Mouse (Mus musculus): ENCODE results near the gene Cst8. TPM values are rescaled to one million over a fixed set of nuclear protein-coding genes. Genes with fewer than 3 reads are reported as not detected.

Cst8 gene
- polyA plus RNA-seq, 1 experiment from 2014 or later, result not detected

DNA sequence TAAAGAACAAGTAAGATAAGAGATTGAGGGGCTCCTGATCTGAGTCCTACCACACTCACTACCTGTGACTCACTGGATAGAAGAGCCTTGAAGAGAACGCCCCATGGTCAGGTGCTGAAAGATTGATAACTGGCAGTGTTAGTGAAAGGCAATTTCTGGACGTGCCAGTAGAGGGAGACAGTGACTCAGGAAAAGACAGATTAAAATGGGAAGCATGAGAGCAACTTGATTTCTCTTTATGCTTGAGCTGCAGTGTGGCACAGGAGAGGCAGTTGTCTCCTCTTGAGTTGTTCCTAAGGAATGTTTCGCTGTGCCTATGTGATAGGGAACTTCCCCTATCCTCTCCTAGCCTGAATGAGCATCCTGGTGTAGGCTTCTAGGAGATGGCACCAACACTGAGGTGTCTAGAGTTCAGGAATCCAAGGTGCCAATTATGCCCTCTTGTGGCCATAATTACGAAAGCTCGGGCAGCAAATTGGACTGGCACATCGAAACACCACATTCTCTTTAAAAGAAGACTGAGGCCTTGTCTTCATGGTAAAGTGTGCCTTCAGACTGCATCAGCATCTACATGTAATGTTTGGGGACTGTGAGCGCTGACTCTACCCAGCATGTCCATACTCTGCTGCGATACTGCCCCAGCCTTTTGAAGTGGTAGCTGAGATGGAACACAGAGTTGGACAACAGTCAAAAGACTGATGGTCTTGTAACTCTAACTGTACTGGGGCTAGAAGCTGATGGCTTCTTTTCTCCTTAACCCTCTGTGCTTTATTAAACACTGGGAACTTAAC is 52.7 kb downstream of the Cst8 start:
- DNase-seq (ENCODE audit: low spot score), result peak; percentile 73
- no peaks in the 10 kb centered on the region for H3K9me3 ChIP-seq (replicated peaks; ENCODE audit: control insufficient read depth, low read length)
- ATAC-seq (replicated peaks; ENCODE audit: insufficient number of reproducible peaks, low FRiP score, low TSS enrichment, low read depth), result peak; percentile 72; the same call in 1 of the 2 replicates
- no peak overlapping the region for H3K4me2 ChIP-seq (ENCODE audit: low read depth, low read length)
- H3K36me3 ChIP-seq (replicated peaks; ENCODE audit: control insufficient read depth, insufficient read depth, low read depth, low read length), result no peaks in the 10 kb centered on the region
- H3K9ac ChIP-seq (replicated peaks; ENCODE audit: low read length), result no peak overlapping the region
- no peaks in the 10 kb centered on the region for H3K27me3 ChIP-seq (ENCODE audit: control insufficient read depth, insufficient read depth, low read length)
- 48% methylated on average over 8 of the region's 8 CpGs for WGBS
- no peaks in the 10 kb centered on the region for H3K4me1 ChIP-seq (ENCODE audit: control insufficient read depth, insufficient read depth, low read length)
- H3K4me3 ChIP-seq (ENCODE audit: low read depth, low read length), result no peak overlapping the region
- H3K27ac ChIP-seq (replicated peaks; ENCODE audit: low read depth, low read length), result no peak overlapping the region

Other genes starting within 250 kb of the Cst8 start
- 131 and 134 TPM in 2 replicates for gene Nxt1, start 126.2 kb upstream of the Cst8 start, polyA plus RNA-seq (2014; fragmentation: Nextera tagmentation; extraction: Ambion mirVana)
- gene Gzf1, start 117.8 kb upstream of the Cst8 start, polyA plus RNA-seq (2014; fragmentation: Nextera tagmentation; extraction: Ambion mirVana), result 27.3 and 30.8 TPM in 2 replicates
- gene Napb, start 66.3 kb upstream of the Cst8 start, polyA plus RNA-seq (2014; fragmentation: Nextera tagmentation; extraction: Ambion mirVana), result 5.6 and 7.4 TPM in 2 replicates
- not detected in 2 replicates for gene Cstl1, start 48.4 kb upstream of the Cst8 start, polyA plus RNA-seq (2014; fragmentation: Nextera tagmentation; extraction: Ambion mirVana)
- not detected in 2 replicates for gene Cst11, start 27.3 kb upstream of the Cst8 start, polyA plus RNA-seq (2014; fragmentation: Nextera tagmentation; extraction: Ambion mirVana)
- not detected in 2 replicates for gene 8030411F24Rik, start 16.8 kb upstream of the Cst8 start, polyA plus RNA-seq (2014; fragmentation: Nextera tagmentation; extraction: Ambion mirVana)
- not detected in 2 replicates for gene Cst12, start 9.4 kb upstream of the Cst8 start, polyA plus RNA-seq (2014; fragmentation: Nextera tagmentation; extraction: Ambion mirVana)
- not detected in 2 replicates for gene Cst13, start 21.3 kb downstream of the Cst8 start, polyA plus RNA-seq (2014; fragmentation: Nextera tagmentation; extraction: Ambion mirVana)
- gene Cst9, start 36.4 kb downstream of the Cst8 start, polyA plus RNA-seq (2014; fragmentation: Nextera tagmentation; extraction: Ambion mirVana), result not detected in 2 replicates
- gene 9230104L09Rik, start 66.3 kb downstream of the Cst8 start, polyA plus RNA-seq (2014; fragmentation: Nextera tagmentation; extraction: Ambion mirVana), result not detected in 2 replicates
- gene Cst3, start 76.9 kb downstream of the Cst8 start, polyA plus RNA-seq (2014; fragmentation: Nextera tagmentation; extraction: Ambion mirVana), result 315 and 334 TPM in 2 replicates
- gene Gm1330, start 204.5 kb downstream of the Cst8 start, polyA plus RNA-seq (2014; fragmentation: Nextera tagmentation; extraction: Ambion mirVana), result not detected in 2 replicates
- not detected in 2 replicates for gene Gm10750, start 218.5 kb downstream of the Cst8 start, polyA plus RNA-seq (2014; fragmentation: Nextera tagmentation; extraction: Ambion mirVana)

Measured in embryonic facial prominence, embryonic 11.5 days (tissue).